Mouse (Mus musculus): ENCODE results near the gene Gm11568.

DNA sequence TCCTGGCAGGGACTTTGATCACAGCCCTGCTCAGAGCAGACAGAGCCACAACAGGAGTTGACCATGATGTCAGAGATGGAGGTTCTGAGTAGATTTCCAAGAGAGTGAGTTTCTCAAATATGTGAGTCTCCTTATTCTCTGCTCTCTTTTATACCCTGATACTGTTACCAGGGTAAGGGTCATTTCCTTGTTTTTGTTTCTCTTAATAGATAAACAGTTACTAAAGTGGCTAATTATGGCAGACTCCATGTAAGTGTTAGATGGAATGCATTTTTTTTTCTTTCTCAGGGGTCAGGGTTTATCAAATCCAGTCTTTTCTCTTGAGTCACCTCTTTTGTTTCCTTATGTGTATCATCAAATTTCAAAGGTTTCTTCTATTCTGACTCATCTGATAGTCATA, 6.2 kb upstream of the Gm11568 start, which contains the start of gene Krtap4-16:
- TF ChIP-seq CTCF (IDR thresholded peaks at IDR 0.05; ENCODE audit: low read depth) (no peak), EP300 (IDR thresholded peaks at IDR 0.05; ENCODE audit: low read depth) (no peak)

Measured in heart, postnatal 0 days (tissue).